Comparison of ENCODE assay signal across 8 mouse cellular contexts in the genomic region with DNA sequence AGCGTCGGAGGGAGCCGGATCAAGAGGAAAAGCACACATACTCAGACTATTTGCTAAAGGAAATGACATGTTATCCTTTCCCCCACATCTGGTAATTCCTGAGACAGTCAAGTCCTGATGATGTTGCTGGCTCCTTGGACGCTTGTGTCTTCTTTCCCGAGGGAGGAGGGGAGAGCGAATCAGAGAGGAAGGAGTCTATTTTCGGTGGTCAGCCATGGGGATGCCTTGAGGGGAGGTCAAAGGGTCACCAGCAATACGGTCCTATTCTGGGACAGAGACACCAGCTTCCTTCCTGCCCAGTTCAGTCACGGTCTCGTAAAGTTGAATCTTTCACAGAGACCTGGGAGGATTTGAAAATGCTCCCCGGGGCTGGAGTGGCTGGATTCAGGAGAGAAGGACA.
DNase-seq lines count a peak whose midpoint lies in the region; ATAC-seq and TF ChIP-seq lines count a peak whose summit lies in the region.

No protein-coding gene starts in this region.

- no peak overlapping the region for H3K4me3 ChIP-seq in intestine, postnatal 0 days (ENCODE audit: low read depth, low read length)
- H3K4me3 ChIP-seq in liver, embryonic 16.5 days (ENCODE audit: low read depth, low read length) = no peak overlapping the region

- DNase-seq in adrenal gland, adult (ENCODE audit: inconsistent age in 2 of 2, low spot score in 1 of 2) = peak; percentile 53 to 66
- no peak for DNase-seq in adrenal gland, postnatal 10 days
- peak; percentile 38 for DNase-seq in embryo, embryonic 9.5 days (ENCODE audit: extremely low spot score)
- DNase-seq in urinary bladder, adult 2 months (ENCODE audit: low spot score) = no peak
- no peak for DNase-seq in left cerebral cortex, postnatal 4 days
- DNase-seq in frontal cortex, postnatal 10 days (ENCODE audit: low spot score in 2 of 2) = no peak

- H3K4me2 ChIP-seq in intestine, postnatal 0 days (replicated peaks; ENCODE audit: low read depth) = no peak overlapping the region
- no peak overlapping the region for H3K4me2 ChIP-seq in liver, embryonic 16.5 days (ENCODE audit: low read depth, low read length)

- H3K27ac ChIP-seq in intestine, postnatal 0 days (ENCODE audit: low read depth, low read length) = peak overlapping the region; percentile 70; the same call in 1 of the 2 replicates
- H3K27ac ChIP-seq in liver, embryonic 16.5 days (ENCODE audit: low read length) = 0 out of 2 replicates have a peak overlapping the region, but pooled peaks have one; percentile 5

- H3K4me1 ChIP-seq in intestine, postnatal 0 days (replicated peaks; ENCODE audit: control insufficient read depth, insufficient read depth, low read length) = no peaks in the 10 kb centered on the region
- no peaks in the 10 kb centered on the region; the same call in 1 of the 2 replicates for H3K4me1 ChIP-seq in liver, embryonic 16.5 days (ENCODE audit: control insufficient read depth, low read depth, low read length)

- ATAC-seq in intestine, postnatal 0 days = no peak
- peak; percentile 41; the same call in 1 of the 2 replicates for ATAC-seq in liver, embryonic 16.5 days (ENCODE audit: low read depth)

- H3K36me3 ChIP-seq in intestine, postnatal 0 days (ENCODE audit: control insufficient read depth, insufficient read depth) = no peaks in the 10 kb centered on the region
- H3K36me3 ChIP-seq in liver, embryonic 16.5 days (ENCODE audit: control insufficient read depth, insufficient read depth) = no peaks in the 10 kb centered on the region

- TF ChIP-seq CTCF in intestine, postnatal 0 days (IDR thresholded peaks at IDR 0.05; ENCODE audit: low read depth) = no peak

- intact Hi-C loops in left cerebral cortex, postnatal 4 days (cut with DNase I) = no loop called here

- 65% methylated on average over 11 of the region's 11 CpGs for WGBS in intestine, postnatal 0 days
- 30% methylated on average over 11 of the region's 11 CpGs for WGBS in liver, embryonic 16.5 days (ENCODE audit: insufficient replicate concordance)

- no peak overlapping the region for H3K9ac ChIP-seq in intestine, postnatal 0 days (ENCODE audit: low read depth, low read length)
- no peak overlapping the region for H3K9ac ChIP-seq in liver, embryonic 16.5 days (ENCODE audit: low read depth, low read length)

- H3K27me3 ChIP-seq in intestine, postnatal 0 days (replicated peaks; ENCODE audit: control insufficient read depth, insufficient read depth, low read length) = no peaks in the 10 kb centered on the region
- no peaks in the 10 kb centered on the region for H3K27me3 ChIP-seq in liver, embryonic 16.5 days (ENCODE audit: control insufficient read depth, insufficient read depth, low read depth, low read length)

- H3K9me3 ChIP-seq in intestine, postnatal 0 days (ENCODE audit: control insufficient read depth) = no peaks in the 10 kb centered on the region
- H3K9me3 ChIP-seq in liver, embryonic 16.5 days (replicated peaks; ENCODE audit: control insufficient read depth, low read length) = no peaks in the 10 kb centered on the region

Comparison
In these comparisons a context has a peak if more than half of its experiments do, and no peak if none do; other contexts are left out.
1. DNase-seq: peak in adrenal gland, adult (2 of 2) and embryo, embryonic 9.5 days (single experiment); none in adrenal gland, postnatal 10 days (single experiment), urinary bladder, adult 2 months (single experiment), left cerebral cortex, postnatal 4 days (single experiment) and frontal cortex, postnatal 10 days (0 of 2).